Mouse (Mus musculus) embryonic facial prominence, embryonic 14.5 days (tissue): ENCODE measurements around the gene Tmem247. TPM values are rescaled to one million over a fixed set of nuclear protein-coding genes. Genes with fewer than 3 reads are reported as not detected.

Experiments used
- ATAC-seq: fragments of 200-750 bp; cut with Nextera tagmentation; 2 replicates; pipeline ENCODE4 v1.8.0; 2017; ENCODE audit warnings: low read depth, moderate number of reproducible peaks, moderate TSS enrichment
- DNase-seq: peaks from one replicate; pipeline ENCODE4 v3.0.0-alpha.2; 2015; ENCODE audit warnings: low spot score
- H3K27ac ChIP-seq: fragments of 300-500 bp; sonication (generic); replicated peaks from 2 replicates; pipeline ENCODE4 v1.5.1; 2014; ENCODE audit warnings: low read depth, mild to moderate bottlenecking, low read length, moderate library complexity
- H3K27me3 ChIP-seq: fragments of 300-500 bp; sonication (generic); replicated peaks from 2 replicates; pipeline ENCODE4 v1.6.1; 2014; ENCODE audit warnings: low read length; ENCODE audit not compliant: control insufficient read depth, insufficient read depth
- H3K36me3 ChIP-seq: fragments of 300-500 bp; sonication (generic); 2 replicates; pipeline ENCODE4 v1.6.1; 2014; ENCODE audit warnings: low read length, mixed read lengths; ENCODE audit not compliant: control insufficient read depth, insufficient read depth
- H3K4me1 ChIP-seq: fragments of 300-500 bp; sonication (generic); 2 replicates; pipeline ENCODE4 v1.6.1; 2014; ENCODE audit warnings: antibody characterized with exemption, low read length; ENCODE audit not compliant: control insufficient read depth, insufficient read depth
- H3K4me2 ChIP-seq: fragments of 300-500 bp; sonication (generic); 2 replicates; pipeline ENCODE4 v1.6.1; 2014; ENCODE audit warnings: low read depth, mild to moderate bottlenecking, low read length, moderate library complexity, mixed read lengths
- H3K4me3 ChIP-seq: fragments of 300-500 bp; sonication (generic); 2 replicates; pipeline ENCODE4 v1.5.1; 2014; ENCODE audit warnings: low read depth, mild to moderate bottlenecking, low read length
- H3K9ac ChIP-seq: fragments of 300-500 bp; sonication (generic); 2 replicates; pipeline ENCODE4 v1.6.1; 2014; ENCODE audit warnings: low read depth, mild to moderate bottlenecking, low read length, moderate library complexity, mixed read lengths
- H3K9me3 ChIP-seq: fragments of 300-500 bp; sonication (generic); 2 replicates; pipeline ENCODE4 v1.6.1; 2016; ENCODE audit warnings: low read length; ENCODE audit not compliant: control insufficient read depth
- WGBS: fragments of 180-500 bp; shearing (Covaris S2); extraction: QIAGEN DNeasy Blood & Tissue Kit; methylation state at CpG from one replicate; pipeline ENCODE4 v1.1.7; 2014; 5-methylcytosine and 5-hydroxymethylcytosine counted together
- polyA plus RNA-seq: library from polyadenylated mRNA; unstranded; fragments of >200 nt; fragmentation: Nextera tagmentation; extraction: Ambion mirVana; gene quantifications from 2 replicates; pipeline ENCODE4 v1.2.1, GENCODE M21; 2014

Gene Tmem247
- polyA plus RNA-seq, 1 experiment from 2014 or later, result not detected

- 78% methylated on average over 5 of the region's 5 CpGs for WGBS
- Histone ChIP-seq H3K9me3 (no peaks in the 10 kb centered on the region), H3K4me3 (no peak overlapping the region), H3K9ac (no peak overlapping the region), H3K27ac (no peak overlapping the region), H3K4me1 (no peaks in the 10 kb centered on the region), H3K27me3 (no peaks in the 10 kb centered on the region), H3K4me2 (no peak overlapping the region), H3K36me3 (no peaks in the 10 kb centered on the region)
- ATAC-seq (no peak), DNase-seq (no peak)
Observed at GRCm38 (mm10) chr17:86899821-86900220, 17.3 kb upstream of the Tmem247 start.

GRCm38 (mm10) chr17:86900564-86900963 is 16.6 kb upstream of the Tmem247 start:
- Histone ChIP-seq H3K27ac (no peak overlapping the region), H3K9me3 (no peaks in the 10 kb centered on the region), H3K36me3 (no peaks in the 10 kb centered on the region), H3K9ac (no peak overlapping the region), H3K27me3 (no peaks in the 10 kb centered on the region), H3K4me1 (peaks cover 3% of the 10 kb centered on the region; the same call in 1 of the 2 replicates), H3K4me2 (no peak overlapping the region), H3K4me3 (no peak overlapping the region)
- ATAC-seq (no peak), DNase-seq (no peak)
- 70% methylated on average over 5 of the region's 5 CpGs for WGBS

- no peak overlapping the region for H3K4me2 ChIP-seq
- H3K27ac ChIP-seq, result no peak overlapping the region
- H3K4me3 ChIP-seq, result no peak overlapping the region
- H3K9ac ChIP-seq, result no peak overlapping the region
- H3K4me1 ChIP-seq, result peaks cover 4% of the 10 kb centered on the region; the same call in 1 of the 2 replicates
- H3K27me3 ChIP-seq, result no peaks in the 10 kb centered on the region
- 91% methylated on average over 14 of the region's 14 CpGs for WGBS
- no peaks in the 10 kb centered on the region for H3K9me3 ChIP-seq
- no peak for DNase-seq
- no peak for ATAC-seq
- no peaks in the 10 kb centered on the region for H3K36me3 ChIP-seq
Observed at GRCm38 (mm10) chr17:86902399-86903067, 14.6 kb upstream of the Tmem247 start.

GRCm38 (mm10) chr17:86903596-86903995 is 13.6 kb upstream of the Tmem247 start:
- ATAC-seq (no peak), DNase-seq (no peak)
- Histone ChIP-seq H3K4me2 (no peak overlapping the region), H3K27ac (no peak overlapping the region), H3K36me3 (no peaks in the 10 kb centered on the region), H3K4me3 (no peak overlapping the region), H3K27me3 (no peaks in the 10 kb centered on the region), H3K9me3 (no peaks in the 10 kb centered on the region), H3K9ac (no peak overlapping the region), H3K4me1 (peaks cover 4% of the 10 kb centered on the region; the same call in 1 of the 2 replicates)
- 54% methylated on average over 7 of the region's 7 CpGs for WGBS

- no peak overlapping the region for H3K27ac ChIP-seq
- no peaks in the 10 kb centered on the region for H3K36me3 ChIP-seq
- DNase-seq (no peak), ATAC-seq (no peak)
- WGBS, result 75% methylated on average over 3 of the region's 3 CpGs
- peaks cover 4% of the 10 kb centered on the region; the same call in 1 of the 2 replicates for H3K4me1 ChIP-seq
- H3K9ac ChIP-seq, result no peak overlapping the region
- no peak overlapping the region for H3K4me2 ChIP-seq
- H3K27me3 ChIP-seq, result no peaks in the 10 kb centered on the region
- H3K9me3 ChIP-seq, result no peaks in the 10 kb centered on the region
- no peak overlapping the region for H3K4me3 ChIP-seq
Observed at GRCm38 (mm10) chr17:86904206-86904605, 12.9 kb upstream of the Tmem247 start.

- H3K4me3 ChIP-seq, result no peak overlapping the region
- 17% methylated on average over 19 of the region's 19 CpGs for WGBS
- peak overlapping the region; percentile 7 for H3K27ac ChIP-seq
- DNase-seq, result peak; percentile 75
- H3K4me2 ChIP-seq, result peak overlapping the region; percentile 16
- H3K36me3 ChIP-seq, result no peaks in the 10 kb centered on the region
- ATAC-seq, result peak; percentile 64
- H3K9me3 ChIP-seq, result no peaks in the 10 kb centered on the region
- H3K4me1 ChIP-seq, result peaks cover 4% of the 10 kb centered on the region; the same call in 1 of the 2 replicates
- no peaks in the 10 kb centered on the region for H3K27me3 ChIP-seq
- H3K9ac ChIP-seq, result no peak overlapping the region
Observed at GRCm38 (mm10) chr17:86905297-86906135, 11.6 kb upstream of the Tmem247 start.

- Histone ChIP-seq H3K36me3 (no peaks in the 10 kb centered on the region), H3K27ac (peak overlapping the region; percentile 7), H3K9me3 (no peaks in the 10 kb centered on the region), H3K9ac (no peak overlapping the region), H3K27me3 (no peaks in the 10 kb centered on the region), H3K4me1 (peaks cover 4% of the 10 kb centered on the region; the same call in 1 of the 2 replicates), H3K4me3 (no peak overlapping the region), H3K4me2 (peak overlapping the region; percentile 16; the same call in 1 of the 2 replicates)
- 3% methylated on average over 9 of the region's 9 CpGs for WGBS
- ATAC-seq (peak; percentile 64; the same call in 1 of the 2 replicates), DNase-seq (peak; percentile 90)
Observed at GRCm38 (mm10) chr17:86906136-86906461, 11.0 kb upstream of the Tmem247 start.

- Histone ChIP-seq H3K9ac (no peak overlapping the region), H3K4me1 (peaks cover 4% of the 10 kb centered on the region; the same call in 1 of the 2 replicates), H3K4me3 (no peak overlapping the region), H3K4me2 (no peak overlapping the region), H3K27ac (no peak overlapping the region), H3K9me3 (no peaks in the 10 kb centered on the region), H3K27me3 (no peaks in the 10 kb centered on the region), H3K36me3 (no peaks in the 10 kb centered on the region)
- DNase-seq, result no peak
- no peak for ATAC-seq
- 31% methylated on average over 6 of the region's 6 CpGs for WGBS
Observed at GRCm38 (mm10) chr17:86906601-86907000, 10.5 kb upstream of the Tmem247 start.
